Comparison of ENCODE assay signal across 8 mouse cellular contexts in genomic region chr9:14752001-14752522, GRCm38 (mm10). TPM values are rescaled to one million over a fixed set of nuclear protein-coding genes. Genes with fewer than 3 reads are reported as not detected.
DNase-seq lines count a peak whose midpoint lies in the region; ATAC-seq and TF ChIP-seq lines count a peak whose summit lies in the region.

TSS of gene Fut4 (minus strand) at chr9:14752393.

- no peaks in the 10 kb centered on the region for H3K36me3 ChIP-seq in erythroblast, embryonic 14.5 days (ENCODE audit: control insufficient read depth)
- H3K36me3 ChIP-seq in embryonic facial prominence, embryonic 15.5 days = no peaks in the 10 kb centered on the region
- H3K36me3 ChIP-seq in heart, embryonic 15.5 days = no peaks in the 10 kb centered on the region
- H3K36me3 ChIP-seq in macrophage (ENCODE audit: inconsistent target) = no peaks in the 10 kb centered on the region
- H3K36me3 ChIP-seq in small intestine, adult 2 months (ENCODE audit: control insufficient read depth, insufficient read depth, low read length) = no peaks in the 10 kb centered on the region

- no peaks in the 10 kb centered on the region; the same call in 1 of the 2 replicates for H3K4me1 ChIP-seq in erythroblast, embryonic 14.5 days (ENCODE audit: control insufficient read depth)
- H3K4me1 ChIP-seq in embryonic facial prominence, embryonic 15.5 days = peaks cover 15% of the 10 kb centered on the region
- peaks cover 16% of the 10 kb centered on the region for H3K4me1 ChIP-seq in heart, embryonic 15.5 days (replicated peaks)
- H3K4me1 ChIP-seq in small intestine, adult 2 months (ENCODE audit: control insufficient read depth, insufficient read depth, insufficient read length, low read length) = peaks cover 25% of the 10 kb centered on the region

- TF ChIP-seq CTCF in small intestine, adult 2 months (IDR thresholded peaks at IDR 0.05; ENCODE audit: extremely low read depth, insufficient read length, insufficient replicate concordance, low read depth, low read length) = peak; percentile 16; the same call in 1 of the 2 replicates

- peaks cover 20% of the 10 kb centered on the region for H3K27me3 ChIP-seq in erythroblast, embryonic 14.5 days (ENCODE audit: control insufficient read depth)
- H3K27me3 ChIP-seq in embryonic facial prominence, embryonic 15.5 days = 0 out of 2 replicates have a peak, but pooled peaks cover 6% of the 10 kb centered on the region
- H3K27me3 ChIP-seq in heart, embryonic 15.5 days = peaks cover 14% of the 10 kb centered on the region
- H3K27me3 ChIP-seq in small intestine, adult 2 months (ENCODE audit: control insufficient read depth, insufficient read depth, low read length) = no peaks in the 10 kb centered on the region

- DNase-seq in kidney, postnatal 10 days = peak; percentile 83
- DNase-seq in left cerebral cortex, postnatal 25 days (ENCODE audit: low spot score in 2 of 2) = no peak

- TF ChIP-seq POLR2A in small intestine, adult 2 months (IDR thresholded peaks at IDR 0.05; ENCODE audit: low read depth, low read length) = peak; percentile 31; the same call in 1 of the 2 replicates

- no peak for ATAC-seq in erythroblast, adult 5-6 weeks (replicated peaks; ENCODE audit: low FRiP score, poor library complexity, severe bottlenecking)
- peak; percentile 63 for ATAC-seq in embryonic facial prominence, embryonic 15.5 days (ENCODE audit: insufficient number of reproducible peaks, low FRiP score, low TSS enrichment, low read depth)
- peak; percentile 75 for ATAC-seq in heart, embryonic 15.5 days (replicated peaks; ENCODE audit: insufficient number of reproducible peaks, insufficient read depth, low FRiP score, low read depth)

- H3K4me3 ChIP-seq in erythroblast, embryonic 14.5 days (replicated peaks) = peak within 1 kb of the TSS; percentile 39
- peak within 1 kb of the TSS; percentile 57 for H3K4me3 ChIP-seq in embryonic facial prominence, embryonic 15.5 days (replicated peaks)
- peak within 1 kb of the TSS; percentile 60 for H3K4me3 ChIP-seq in heart, embryonic 15.5 days
- H3K4me3 ChIP-seq in macrophage (ENCODE audit: inconsistent target) = peak within 1 kb of the TSS; percentile 1; the same call in 1 of the 2 replicates
- peak within 1 kb of the TSS; percentile 73 for H3K4me3 ChIP-seq in small intestine, adult 2 months (ENCODE audit: low read depth, low read length)

- peak within 1 kb of the TSS; percentile 96 for H3K4me2 ChIP-seq in embryonic facial prominence, embryonic 15.5 days (replicated peaks)
- peak within 1 kb of the TSS; percentile 95 for H3K4me2 ChIP-seq in heart, embryonic 15.5 days

- H3K9me3 ChIP-seq in erythroblast, embryonic 14.5 days (ENCODE audit: control insufficient read depth, low read length) = no peaks in the 10 kb centered on the region
- H3K9me3 ChIP-seq in embryonic facial prominence, embryonic 15.5 days (replicated peaks) = no peaks in the 10 kb centered on the region
- no peaks in the 10 kb centered on the region for H3K9me3 ChIP-seq in heart, embryonic 15.5 days (replicated peaks)

- WGBS in embryonic facial prominence, embryonic 15.5 days = under 1% methylated on average over 28 of the region's 28 CpGs
- WGBS in heart, embryonic 15.5 days = under 1% methylated on average over 27 of the region's 28 CpGs
- WGBS in macrophage (ENCODE audit: missing documents) = under 1% methylated on average over 26 of the region's 28 CpGs
- 0% methylated on average over 28 of the region's 28 CpGs for WGBS in small intestine, adult 2 months

- H3K27ac ChIP-seq in embryonic facial prominence, embryonic 15.5 days (replicated peaks) = no peak within 1 kb of the TSS
- H3K27ac ChIP-seq in heart, embryonic 15.5 days = no peak within 1 kb of the TSS
- no peak within 1 kb of the TSS for H3K27ac ChIP-seq in macrophage
- peak within 1 kb of the TSS; percentile 82 for H3K27ac ChIP-seq in small intestine, adult 2 months (ENCODE audit: insufficient read depth, low read depth, low read length)

- no peaks in the 10 kb centered on the region for H3K79me2 ChIP-seq in macrophage (ENCODE audit: inconsistent target)

- intact Hi-C loops in left cerebral cortex, postnatal 25 days (cut with DNase I) = no loop called here

- H3K9ac ChIP-seq in embryonic facial prominence, embryonic 15.5 days = peak within 1 kb of the TSS; percentile 54
- peak within 1 kb of the TSS; percentile 60 for H3K9ac ChIP-seq in heart, embryonic 15.5 days

RNA-seq across cellular contexts. Expression of gene Fut4, which starts in this region (rescaled TPM):
- polyA plus RNA-seq in erythroblast, embryonic 14.5 days (2012) = 0.01 TPM in 1 of 2 replicates, not detected in the other
- 2.3 and 3.7 TPM in 2 replicates for total RNA-seq in erythroblast, adult 5-6 weeks (2015; ENCODE audit: low replicate concordance)
- total RNA-seq in erythroblast, adult 5-6 weeks (2017; ENCODE audit: low replicate concordance) = 1.4 and 2.1 TPM in 2 replicates
- 2.1 and 2.4 TPM in 2 replicates for polyA plus RNA-seq in embryonic facial prominence, embryonic 15.5 days (2015; fragmentation: Nextera tagmentation; extraction: Ambion mirVana)
- polyA plus RNA-seq in heart, embryonic 15.5 days (2015; fragmentation: Nextera tagmentation; extraction: Ambion mirVana) = 1.2 and 1.4 TPM in 2 replicates
- total RNA-seq in macrophage (2018; cell fraction: chromatin; rRNA removed) = 1 to 10 TPM in 5 of 26 experiments, under 1 TPM in 13, not detected in 8; 0.18 to 1.6 (median 0.86) TPM
- 1 to 10 TPM; 1.5 to 3.9 (median 2.7) TPM for total RNA-seq in macrophage (2018; cell fraction: cytosol; rRNA removed)
- total RNA-seq in macrophage (2018; cell fraction: nucleus; rRNA removed) = 1 to 10 TPM in 25 of 26 experiments, under 1 TPM in 1; 0.96 to 4.1 (median 2.0) TPM
- 1.5 to 3.1 TPM (median 2.8 TPM) in 3 replicates for polyA plus RNA-seq in macrophage (2018)
- 12.8 and 15.8 TPM in 2 replicates for polyA plus RNA-seq in small intestine, adult 2 months (2012; rRNA removed)
- total RNA-seq in left cerebral cortex, postnatal 25 days (2021) = under 1 TPM; 0.16 to 0.27 TPM

Comparison
In these comparisons a context has a peak if more than half of its experiments do, and no peak if none do; other contexts are left out.
1. H3K4me3 ChIP-seq: peak in every context shown above with its lines; median percentile 73 in small intestine, adult 2 months; 60 in heart, embryonic 15.5 days; 57 in embryonic facial prominence, embryonic 15.5 days; 39 in erythroblast, embryonic 14.5 days; 1 in macrophage.